Comparison of ENCODE assay signal across 27 mouse cellular contexts in the genomic region with DNA sequence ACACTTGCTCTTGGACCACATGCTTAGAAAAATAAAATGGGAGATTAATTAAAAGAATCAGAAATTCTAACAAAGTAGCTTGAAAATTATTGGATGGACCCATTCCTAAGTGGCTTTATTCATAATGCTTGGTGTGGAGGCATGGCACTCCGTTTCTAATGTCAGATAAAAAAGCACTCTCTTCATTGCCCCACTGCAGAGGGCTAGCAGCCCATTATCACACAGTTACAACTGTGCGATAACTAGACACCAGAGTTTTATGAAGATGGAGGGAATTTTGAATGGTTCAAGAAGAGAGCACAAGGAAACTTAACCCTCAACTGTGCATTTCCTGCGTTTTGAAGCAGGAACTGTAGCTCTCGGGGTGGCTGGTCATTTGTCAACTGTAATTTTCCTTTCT.
DNase-seq lines count a peak whose midpoint lies in the region; ATAC-seq and TF ChIP-seq lines count a peak whose summit lies in the region.
"Had no signal": no experiment of that assay in that cellular context is flagged by ENCODE, and none has a peak within 500 bp of the region (broad histone marks: within the 10 kb centered on the region; RNA-seq: fewer than 3 reads in every experiment).

No protein-coding gene starts in this region.

- no peak for TF ChIP-seq EP300 in liver, postnatal 0 days (IDR thresholded peaks at IDR 0.05; ENCODE audit: low read depth)

- no peak overlapping the region for H3K27ac ChIP-seq in liver, embryonic 12.5 days
- no peak overlapping the region for H3K27ac ChIP-seq in liver, postnatal 0 days (ENCODE audit: low read depth)
- no peak overlapping the region for H3K27ac ChIP-seq in liver, embryonic 13.5 days
- no peak overlapping the region for H3K27ac ChIP-seq in liver, embryonic 15.5 days (replicated peaks)
- H3K27ac ChIP-seq: embryonic facial prominence, embryonic 15.5 days; forebrain, embryonic 12.5 days; forebrain, embryonic 15.5 days; heart, embryonic 15.5 days; hindbrain, embryonic 10.5 days; hindbrain, embryonic 13.5 days had no signal

- 43% methylated on average over 4 of the region's 4 CpGs for WGBS in liver, embryonic 12.5 days (ENCODE audit: insufficient replicate concordance)
- WGBS in liver, postnatal 0 days (ENCODE audit: insufficient replicate concordance), result 54% methylated on average over 4 of the region's 4 CpGs
- WGBS in liver, embryonic 13.5 days (ENCODE audit: insufficient replicate concordance), result 38% methylated on average over 4 of the region's 4 CpGs
- 32% methylated on average over 4 of the region's 4 CpGs for WGBS in liver, embryonic 15.5 days (ENCODE audit: insufficient replicate concordance)

- peaks cover 35% of the 10 kb centered on the region for H3K4me1 ChIP-seq in liver, embryonic 12.5 days
- no peaks in the 10 kb centered on the region for H3K4me1 ChIP-seq in liver, postnatal 0 days (ENCODE audit: insufficient read depth)
- peaks cover 31% of the 10 kb centered on the region for H3K4me1 ChIP-seq in liver, embryonic 13.5 days (replicated peaks)
- peaks cover 27% of the 10 kb centered on the region for H3K4me1 ChIP-seq in liver, embryonic 15.5 days (replicated peaks)
- H3K4me1 ChIP-seq: embryonic facial prominence, embryonic 15.5 days; forebrain, embryonic 12.5 days; forebrain, embryonic 15.5 days; hindbrain, embryonic 10.5 days had no signal

- ATAC-seq in liver, embryonic 12.5 days, result peak; percentile 64; the same call in 1 of the 2 replicates
- ATAC-seq in liver, postnatal 0 days, result no peak
- peak; percentile 72 for ATAC-seq in liver, embryonic 13.5 days (ENCODE audit: low read depth)
- peak; percentile 63; the same call in 1 of the 2 replicates for ATAC-seq in liver, embryonic 15.5 days (ENCODE audit: insufficient read depth)
- ATAC-seq: activated CD4-positive, CD25-positive, alpha-beta regulatory T cell, adult 4 months; CD4-positive, CD25-positive, alpha-beta regulatory T cell, adult 4 months; forebrain, embryonic 15.5 days; hindbrain, embryonic 16.5 days had no signal

- no peaks in the 10 kb centered on the region for H3K9me3 ChIP-seq in liver, embryonic 12.5 days (replicated peaks)
- no peaks in the 10 kb centered on the region for H3K9me3 ChIP-seq in liver, postnatal 0 days (ENCODE audit: low read length)
- no peaks in the 10 kb centered on the region for H3K9me3 ChIP-seq in liver, embryonic 13.5 days (replicated peaks)
- H3K9me3 ChIP-seq in liver, embryonic 15.5 days (replicated peaks), result no peaks in the 10 kb centered on the region
- H3K9me3 ChIP-seq: embryonic facial prominence, embryonic 15.5 days; forebrain, embryonic 12.5 days; forebrain, embryonic 15.5 days; heart, embryonic 12.5 days; heart, embryonic 15.5 days; hindbrain, embryonic 10.5 days; hindbrain, embryonic 13.5 days had no signal

- TF ChIP-seq CTCF in liver, postnatal 0 days (IDR thresholded peaks at IDR 0.05; ENCODE audit: low read depth), result no peak

- no peak for DNase-seq in liver, postnatal 0 days
- DNase-seq in liver, embryonic 13.5 days, result no peak
- DNase-seq in kidney, adult 11 months, result no peak
- DNase-seq in kidney, postnatal 36 days, result no peak
- DNase-seq: adrenal gland, adult 8-10 months; adrenal gland, postnatal 25 days; cerebellum, adult 11-12 months; cerebellum, adult 8-10 months; cerebellum, postnatal 10 days; cerebellum, postnatal 36 days; embryo, embryonic 11 days; gastrocnemius, postnatal 25 days; heart, adult 18-20 months; heart, postnatal 10 days; heart, postnatal 36 days had no signal

- no peaks in the 10 kb centered on the region for H3K36me3 ChIP-seq in liver, embryonic 12.5 days
- no peaks in the 10 kb centered on the region for H3K36me3 ChIP-seq in liver, postnatal 0 days (replicated peaks; ENCODE audit: insufficient read depth, low read length)
- no peaks in the 10 kb centered on the region for H3K36me3 ChIP-seq in liver, embryonic 13.5 days
- H3K36me3 ChIP-seq in liver, embryonic 15.5 days (replicated peaks), result no peaks in the 10 kb centered on the region
- H3K36me3 ChIP-seq: embryonic facial prominence, embryonic 15.5 days; forebrain, embryonic 12.5 days; heart, embryonic 12.5 days; heart, embryonic 15.5 days; hindbrain, embryonic 10.5 days had no signal

- H3K4me3 ChIP-seq in liver, embryonic 12.5 days, result no peak overlapping the region
- H3K4me3 ChIP-seq in liver, postnatal 0 days (ENCODE audit: low read depth, low read length), result no peak overlapping the region
- no peak overlapping the region for H3K4me3 ChIP-seq in liver, embryonic 13.5 days (replicated peaks)
- no peak overlapping the region for H3K4me3 ChIP-seq in liver, embryonic 15.5 days (replicated peaks)
- H3K4me3 ChIP-seq: embryonic facial prominence, embryonic 15.5 days; forebrain, embryonic 12.5 days; forebrain, embryonic 15.5 days; heart, embryonic 12.5 days; heart, embryonic 15.5 days; hindbrain, embryonic 10.5 days; hindbrain, embryonic 13.5 days had no signal

- H3K27me3 ChIP-seq in liver, embryonic 12.5 days (replicated peaks), result no peaks in the 10 kb centered on the region
- H3K27me3 ChIP-seq in liver, postnatal 0 days (ENCODE audit: insufficient read depth, low read length), result no peaks in the 10 kb centered on the region
- H3K27me3 ChIP-seq in liver, embryonic 13.5 days, result no peaks in the 10 kb centered on the region
- no peaks in the 10 kb centered on the region for H3K27me3 ChIP-seq in liver, embryonic 15.5 days
- H3K27me3 ChIP-seq: embryonic facial prominence, embryonic 15.5 days; forebrain, embryonic 12.5 days; forebrain, embryonic 15.5 days; heart, embryonic 12.5 days; heart, embryonic 15.5 days; hindbrain, embryonic 13.5 days had no signal

- H3K4me2 ChIP-seq in liver, embryonic 12.5 days, result no peak overlapping the region; the same call in 1 of the 2 replicates
- no peak overlapping the region for H3K4me2 ChIP-seq in liver, postnatal 0 days (ENCODE audit: low read depth, low read length)
- peak overlapping the region; percentile 6; the same call in 1 of the 2 replicates for H3K4me2 ChIP-seq in liver, embryonic 13.5 days
- H3K4me2 ChIP-seq in liver, embryonic 15.5 days, result 0 out of 2 replicates have a peak overlapping the region, but pooled peaks have one; percentile 4
- H3K4me2 ChIP-seq: embryonic facial prominence, embryonic 15.5 days; forebrain, embryonic 12.5 days; forebrain, embryonic 15.5 days; heart, embryonic 12.5 days; heart, embryonic 15.5 days; hindbrain, embryonic 13.5 days had no signal

- no peak overlapping the region for H3K9ac ChIP-seq in liver, embryonic 12.5 days
- no peak overlapping the region for H3K9ac ChIP-seq in liver, postnatal 0 days (replicated peaks)
- no peak overlapping the region for H3K9ac ChIP-seq in liver, embryonic 13.5 days
- no peak overlapping the region for H3K9ac ChIP-seq in liver, embryonic 15.5 days
- H3K9ac ChIP-seq: embryonic facial prominence, embryonic 15.5 days; forebrain, embryonic 12.5 days; forebrain, embryonic 15.5 days; heart, embryonic 12.5 days; heart, embryonic 15.5 days; hindbrain, embryonic 13.5 days had no signal

Comparison
In these comparisons a context has a peak if more than half of its experiments do, and no peak if none do; other contexts are left out.
1. H3K4me2 ChIP-seq: peak in liver, embryonic 13.5 days (single experiment) and liver, embryonic 15.5 days (single experiment); none in liver, embryonic 12.5 days (single experiment) and liver, postnatal 0 days (single experiment).